In genomic region chr7:82287242-82287641, GRCm38 (mm10) we compare ENCODE assay signal across 22 mouse cellular contexts. TPM values are rescaled to one million over a fixed set of nuclear protein-coding genes. Genes with fewer than 3 reads are reported as not detected.
DNase-seq lines count a peak whose midpoint lies in the region; ATAC-seq and TF ChIP-seq lines count a peak whose summit lies in the region.
"Had no signal": no experiment of that assay in that cellular context is flagged by ENCODE, and none has a peak within 500 bp of the region (broad histone marks: within the 10 kb centered on the region; RNA-seq: fewer than 3 reads in every experiment).

No protein-coding gene starts in this region.

- no peaks in the 10 kb centered on the region for H3K36me3 ChIP-seq in forebrain, postnatal 0 days (ENCODE audit: insufficient read depth)
- no peaks in the 10 kb centered on the region for H3K36me3 ChIP-seq in forebrain, embryonic 14.5 days (ENCODE audit: control insufficient read depth, insufficient read depth, low read length)
- H3K36me3 ChIP-seq: heart, embryonic 10.5 days; limb, embryonic 12.5 days had no signal

- no peaks in the 10 kb centered on the region for H3K4me1 ChIP-seq in forebrain, postnatal 0 days (ENCODE audit: insufficient read depth)
- no peaks in the 10 kb centered on the region for H3K4me1 ChIP-seq in forebrain, embryonic 14.5 days (ENCODE audit: control insufficient read depth, insufficient read depth, low read length)
- H3K4me1 ChIP-seq: heart, embryonic 10.5 days; limb, embryonic 12.5 days; megakaryocyte, embryonic 14.5 days; neural tube, embryonic 13.5 days had no signal

- peak; percentile 43 for TF ChIP-seq CTCF in forebrain, postnatal 0 days (IDR thresholded peaks at IDR 0.05; ENCODE audit: low read depth)
- peak; percentile 61 for TF ChIP-seq CTCF in layer of hippocampus, adult 2 months (conservative IDR thresholded peaks at IDR 0.05)

- H3K27ac ChIP-seq in forebrain, postnatal 0 days (ENCODE audit: low read depth, low read length): no peak overlapping the region
- no peak overlapping the region for H3K27ac ChIP-seq in forebrain, embryonic 14.5 days (ENCODE audit: low read depth, low read length)
- H3K27ac ChIP-seq in layer of hippocampus, adult 2 months: no peak overlapping the region
- H3K27ac ChIP-seq: heart, embryonic 10.5 days; limb, embryonic 12.5 days; neural tube, embryonic 13.5 days had no signal

- no peak overlapping the region for H3K9ac ChIP-seq in forebrain, postnatal 0 days
- H3K9ac ChIP-seq in forebrain, embryonic 14.5 days (ENCODE audit: low read length): no peak overlapping the region
- H3K9ac ChIP-seq: limb, embryonic 12.5 days; neural tube, embryonic 13.5 days had no signal

- ATAC-seq in forebrain, postnatal 0 days: no peak
- no peak for ATAC-seq in forebrain, embryonic 14.5 days
- ATAC-seq in megakaryocyte, adult 5-6 weeks (ENCODE audit: poor library complexity, severe bottlenecking): no peak
- ATAC-seq: forebrain, embryonic 16.5 days had no signal

- H3K9me3 ChIP-seq in forebrain, postnatal 0 days (ENCODE audit: low read length): no peaks in the 10 kb centered on the region
- H3K9me3 ChIP-seq in forebrain, embryonic 14.5 days (replicated peaks; ENCODE audit: control insufficient read depth, low read length): no peaks in the 10 kb centered on the region
- H3K9me3 ChIP-seq: heart, embryonic 10.5 days had no signal

- WGBS in forebrain, postnatal 0 days: 93% methylated on average over 2 of the region's 2 CpGs
- 91% methylated on average over 2 of the region's 2 CpGs for WGBS in forebrain, embryonic 14.5 days

- DNase-seq in forebrain, postnatal 0 days: no peak
- no peak for DNase-seq in forebrain, embryonic 14.5 days (ENCODE audit: low spot score)
- DNase-seq in layer of hippocampus, adult 2 months (ENCODE audit: low spot score in 2 of 2): no peak
- no peak for DNase-seq in layer of hippocampus, postnatal 14 days (ENCODE audit: low spot score in 2 of 2)
- peak; percentile 36 for DNase-seq in thymus, postnatal 4 days
- DNase-seq in thymus, adult 18-20 months: no peak
- no peak for DNase-seq in frontal cortex, adult 2 months (ENCODE audit: extremely low spot score in 1 of 2, low spot score in 1 of 2)
- DNase-seq: adrenal gland, postnatal 14 days; cerebellum, postnatal 10 days; gastrocnemius, postnatal 14 days; heart, postnatal 36 days; layer of hippocampus, postnatal 36 days; lung, adult 2 months; right cerebral cortex, postnatal 4 days; thymus, adult 2 months had no signal

- H3K4me3 ChIP-seq in forebrain, postnatal 0 days (ENCODE audit: low read depth, low read length): no peak overlapping the region
- no peak overlapping the region for H3K4me3 ChIP-seq in forebrain, embryonic 14.5 days (ENCODE audit: low read depth, low read length)
- H3K4me3 ChIP-seq in layer of hippocampus, adult 2 months: no peak overlapping the region
- H3K4me3 ChIP-seq: erythroblast, embryonic 14.5 days; heart, embryonic 10.5 days; limb, embryonic 12.5 days; megakaryocyte, embryonic 14.5 days; neural tube, embryonic 13.5 days had no signal

- H3K4me2 ChIP-seq in forebrain, postnatal 0 days (ENCODE audit: low read depth): no peak overlapping the region
- H3K4me2 ChIP-seq in forebrain, embryonic 14.5 days (ENCODE audit: low read length): no peak overlapping the region
- H3K4me2 ChIP-seq: limb, embryonic 12.5 days; neural tube, embryonic 13.5 days had no signal

- no peaks in the 10 kb centered on the region for H3K27me3 ChIP-seq in forebrain, postnatal 0 days (ENCODE audit: insufficient read depth, low read length)
- H3K27me3 ChIP-seq in forebrain, embryonic 14.5 days (replicated peaks; ENCODE audit: control insufficient read depth, insufficient read depth, low read length): no peaks in the 10 kb centered on the region
- H3K27me3 ChIP-seq: limb, embryonic 12.5 days; megakaryocyte, embryonic 14.5 days; neural tube, embryonic 13.5 days had no signal

RNA-seq across cellular contexts. Expression of gene Adamtsl3, which starts 48.3 kb away (rescaled TPM):
- total RNA-seq in forebrain, postnatal 0 days (2014; rRNA removed): 3.2 and 4.8 TPM in 2 replicates
- polyA plus RNA-seq in forebrain, postnatal 0 days (2015; fragmentation: Nextera tagmentation; extraction: Ambion mirVana): 0.36 and 0.61 TPM in 2 replicates
- polyA plus RNA-seq in forebrain, embryonic 14.5 days (2014; fragmentation: Nextera tagmentation; extraction: Ambion mirVana): 0.51 and 0.57 TPM in 2 replicates
- total RNA-seq in layer of hippocampus, adult 2 months (2021): 1 to 10 TPM; 1.4 to 1.7 TPM
- total RNA-seq in layer of hippocampus, postnatal 14 days (2021): 1 to 10 TPM; 1.4 to 3.2 TPM
- total RNA-seq in megakaryocyte, adult 5-6 weeks (2015): 0.11 and 0.18 TPM in 2 replicates
- 0.15 and 0.16 TPM in 2 replicates for total RNA-seq in megakaryocyte, adult 5-6 weeks (2017)
- 0.61 and 0.90 TPM in 2 replicates for polyA plus RNA-seq in frontal cortex, adult 2 months (2012; rRNA removed)
- polyA plus RNA-seq: erythroblast, embryonic 14.5 days had no signal
